Mouse (Mus musculus) heart, postnatal 4 days (tissue): ENCODE measurements around the gene Phyhipl. TPM values are rescaled to one million over a fixed set of nuclear protein-coding genes. Genes with fewer than 3 reads are reported as not detected.
A peak's percentile ranks its signal among the peaks of the same experiment; 100 is the strongest.

Source experiments
- DNase-seq: peaks from one replicate; pipeline ENCODE4 v3.0.0; 2021
- total RNA-seq, 2 experiments: library from RNA; stranded (reverse); gene quantifications; 2 replicates each; pipeline ENCODE4 v1.2.3; 2021

Gene Phyhipl
- total RNA-seq = under 1 TPM; 0.29 to 0.74 TPM

GRCm38 (mm10) chr10:70655828-70656227, at the start of gene Phyhipl:
TSS of gene Phyhipl (minus strand) at chr10:70655965.
- DNase-seq = no peak

GRCm38 (mm10) chr10:70703211-70703610, 47.4 kb upstream of the Phyhipl start:
- no peak for DNase-seq

DNA sequence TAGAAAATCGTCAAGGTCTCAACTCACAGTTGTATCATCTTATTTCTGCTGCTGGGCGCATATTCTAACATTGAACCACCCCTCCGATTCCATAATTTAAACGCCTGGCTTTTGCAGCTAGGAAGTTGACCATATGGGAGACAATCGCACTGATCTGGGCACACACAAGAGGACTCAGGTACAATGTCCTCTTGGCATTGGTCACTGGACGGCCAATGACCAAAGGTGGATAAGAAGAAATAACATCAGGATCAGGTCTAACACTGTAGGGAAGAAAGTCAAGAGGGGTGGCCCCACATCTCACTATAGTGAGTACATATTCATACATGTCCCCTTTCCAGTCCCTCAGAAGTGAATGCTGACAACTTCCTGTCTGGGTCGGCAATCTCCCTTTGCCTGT, 43.8 kb upstream of the Phyhipl start:
- DNase-seq = no peak

DNA sequence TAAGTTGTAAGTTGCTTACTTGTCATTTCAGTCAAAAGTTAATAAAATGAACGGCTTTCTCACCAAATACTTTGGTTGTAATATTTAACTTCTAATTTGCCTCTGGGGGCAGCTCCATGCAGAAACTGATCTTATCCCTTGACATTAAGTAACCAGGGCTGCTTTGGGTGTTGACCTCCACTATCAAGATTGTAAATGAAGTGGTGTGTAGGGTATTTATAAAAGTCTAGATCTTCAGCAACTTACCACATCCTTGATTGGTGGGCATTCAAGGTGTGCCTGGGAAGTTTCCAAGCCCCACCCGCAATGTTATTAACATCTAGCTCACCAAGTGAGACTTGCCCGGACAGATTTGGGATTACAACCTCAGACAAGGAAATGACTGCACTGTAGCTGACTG, 42.2 kb upstream of the Phyhipl start:
- DNase-seq = no peak

DNA sequence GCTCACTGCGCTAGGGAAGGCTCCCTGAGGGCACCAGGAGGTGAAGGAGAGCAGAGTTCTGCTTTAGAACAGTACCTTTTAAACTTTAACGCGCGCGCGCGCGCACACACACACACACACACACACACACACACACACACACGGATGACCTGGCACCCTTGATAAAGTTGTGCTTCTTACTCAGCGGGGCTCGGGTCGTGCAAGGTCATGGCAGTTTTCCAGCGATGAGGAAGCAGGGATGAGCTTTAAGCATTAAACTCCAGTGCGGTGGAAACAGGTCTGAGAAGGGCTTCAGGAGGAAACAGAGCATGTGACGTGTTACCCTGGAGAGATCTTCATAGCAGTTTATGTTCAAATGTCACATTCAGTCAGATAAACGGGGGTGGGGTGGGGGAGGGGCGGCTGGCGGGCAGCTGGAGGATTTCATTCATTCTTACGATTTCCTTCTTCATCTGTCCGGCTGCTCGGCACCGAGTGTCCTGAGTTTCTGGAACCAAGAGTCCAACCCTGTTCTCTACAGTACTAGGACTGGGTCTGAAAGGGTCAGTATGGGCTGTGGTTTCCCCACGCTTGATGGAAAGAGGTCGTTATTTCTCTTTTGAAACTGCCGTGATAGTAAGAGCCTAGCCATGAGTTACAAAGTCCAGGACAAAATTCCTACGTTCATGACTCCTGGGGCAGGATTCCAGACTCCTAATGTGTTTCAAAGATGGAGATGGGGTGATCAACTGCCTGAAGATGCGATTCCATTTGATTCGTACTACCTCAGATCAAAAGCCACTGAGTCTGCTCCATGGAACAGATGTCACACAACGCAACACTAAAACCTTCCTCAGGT, 41.2 kb upstream of the Phyhipl start:
- peak; percentile 30 for DNase-seq

DNA sequence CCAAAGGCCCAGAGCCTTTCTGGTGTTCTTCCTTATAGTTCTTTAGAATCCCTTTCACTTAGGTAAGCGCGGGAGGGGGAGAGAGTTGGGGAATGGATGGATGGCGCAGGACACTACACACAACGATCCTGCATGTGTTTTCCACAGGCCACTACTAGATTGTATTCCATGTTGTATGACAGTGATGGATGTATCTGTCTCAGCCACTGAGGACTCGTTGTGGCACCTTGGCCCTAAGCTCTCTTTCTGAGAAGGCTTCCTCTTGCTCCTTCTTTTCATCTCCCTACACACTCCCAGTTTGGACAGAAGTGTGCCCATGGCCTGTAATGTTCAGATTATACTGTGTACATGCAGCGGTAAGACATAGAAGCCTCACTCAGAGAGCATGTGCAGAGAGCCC, 33.6 kb upstream of the Phyhipl start:
- DNase-seq = no peak

GRCm38 (mm10) chr10:70688881-70689280, 33.1 kb upstream of the Phyhipl start:
- DNase-seq = peak; percentile 7

DNA sequence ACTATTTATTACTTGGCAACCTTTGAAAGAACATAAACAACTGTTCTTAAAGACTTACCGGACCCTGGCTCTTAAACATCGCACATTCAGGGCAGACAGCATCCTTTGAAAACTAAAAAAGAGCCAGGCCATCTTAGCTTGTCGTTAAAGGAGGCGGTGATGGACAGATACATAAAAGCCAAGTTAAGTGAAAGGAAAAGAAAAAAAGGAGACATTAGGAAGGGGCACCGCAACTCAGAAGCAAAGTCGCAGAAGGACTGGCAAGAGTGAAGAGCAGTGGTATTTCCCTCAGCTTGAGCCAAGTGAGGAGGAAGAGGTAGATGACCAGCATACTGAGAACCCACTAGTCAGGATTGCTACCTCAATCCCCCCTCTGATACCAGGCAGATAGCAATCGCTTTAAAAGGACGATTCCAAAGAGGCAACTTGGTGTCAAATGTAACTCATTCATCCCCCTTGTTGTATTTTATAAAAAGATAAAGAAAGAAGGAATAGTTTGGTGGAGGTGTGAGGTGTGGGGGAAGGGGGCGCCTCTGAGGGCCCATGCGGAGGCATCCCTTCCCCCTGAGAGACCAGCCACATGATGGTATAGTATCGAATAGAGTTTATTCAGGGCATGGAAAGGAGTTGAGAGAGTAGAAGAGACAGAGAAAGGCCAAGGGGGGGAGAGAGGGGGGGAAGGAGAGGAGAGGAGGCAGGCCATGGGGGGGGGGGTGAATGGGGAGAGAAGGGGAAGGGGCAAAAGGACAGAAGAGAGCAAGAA, 31.4 kb upstream of the Phyhipl start:
- no peak for DNase-seq

GRCm38 (mm10) chr10:70686505-70686904, 30.7 kb upstream of the Phyhipl start:
- no peak for DNase-seq

- DNase-seq = no peak
These were observed 27.7 kb upstream of the Phyhipl start for GRCm38 (mm10) chr10:70683508-70683907.

- no peak for DNase-seq
These were observed 22.2 kb upstream of the Phyhipl start for GRCm38 (mm10) chr10:70677946-70678345.

- DNase-seq = no peak
These were observed 507 bp upstream of the Phyhipl start for GRCm38 (mm10) chr10:70656272-70656671.

DNA sequence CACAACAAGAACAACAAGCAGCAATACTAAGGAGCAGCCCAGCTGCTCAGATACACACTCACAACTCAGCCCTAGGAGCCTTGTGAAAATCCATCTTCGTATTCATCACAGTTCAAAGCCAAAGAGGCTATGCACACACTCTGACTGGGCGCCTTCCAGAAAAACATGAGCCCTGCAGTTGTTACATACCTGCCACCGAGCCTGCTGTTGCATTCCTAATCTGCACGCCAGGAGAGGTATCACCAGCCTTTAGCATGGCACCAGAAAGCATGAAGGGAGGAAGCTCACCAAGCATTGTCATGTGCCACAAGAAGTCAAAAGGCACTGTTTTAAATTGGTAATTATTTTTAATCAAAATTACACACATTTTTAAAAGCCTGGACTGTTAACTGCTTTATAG, 1.1 kb downstream of the Phyhipl start:
- no peak for DNase-seq

DNA sequence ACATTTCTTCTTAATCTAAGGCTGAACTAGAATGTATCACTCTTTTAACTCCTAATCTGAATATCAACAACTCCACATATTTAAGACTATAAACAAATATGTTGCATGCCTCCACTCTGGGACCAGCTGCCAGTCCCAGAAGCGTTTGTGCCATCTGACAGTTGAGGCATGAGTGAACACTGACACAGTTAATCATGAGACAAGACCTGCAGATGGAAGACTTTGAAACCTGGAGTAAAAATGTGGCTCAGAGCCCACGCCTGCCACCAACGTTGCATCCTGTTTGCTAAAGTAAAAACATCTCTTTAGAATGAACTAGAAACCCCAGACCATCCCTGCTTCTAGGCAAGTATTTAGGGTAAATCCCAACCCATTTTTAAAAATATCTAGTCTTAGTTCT, 1.6 kb downstream of the Phyhipl start:
- DNase-seq = no peak

DNA sequence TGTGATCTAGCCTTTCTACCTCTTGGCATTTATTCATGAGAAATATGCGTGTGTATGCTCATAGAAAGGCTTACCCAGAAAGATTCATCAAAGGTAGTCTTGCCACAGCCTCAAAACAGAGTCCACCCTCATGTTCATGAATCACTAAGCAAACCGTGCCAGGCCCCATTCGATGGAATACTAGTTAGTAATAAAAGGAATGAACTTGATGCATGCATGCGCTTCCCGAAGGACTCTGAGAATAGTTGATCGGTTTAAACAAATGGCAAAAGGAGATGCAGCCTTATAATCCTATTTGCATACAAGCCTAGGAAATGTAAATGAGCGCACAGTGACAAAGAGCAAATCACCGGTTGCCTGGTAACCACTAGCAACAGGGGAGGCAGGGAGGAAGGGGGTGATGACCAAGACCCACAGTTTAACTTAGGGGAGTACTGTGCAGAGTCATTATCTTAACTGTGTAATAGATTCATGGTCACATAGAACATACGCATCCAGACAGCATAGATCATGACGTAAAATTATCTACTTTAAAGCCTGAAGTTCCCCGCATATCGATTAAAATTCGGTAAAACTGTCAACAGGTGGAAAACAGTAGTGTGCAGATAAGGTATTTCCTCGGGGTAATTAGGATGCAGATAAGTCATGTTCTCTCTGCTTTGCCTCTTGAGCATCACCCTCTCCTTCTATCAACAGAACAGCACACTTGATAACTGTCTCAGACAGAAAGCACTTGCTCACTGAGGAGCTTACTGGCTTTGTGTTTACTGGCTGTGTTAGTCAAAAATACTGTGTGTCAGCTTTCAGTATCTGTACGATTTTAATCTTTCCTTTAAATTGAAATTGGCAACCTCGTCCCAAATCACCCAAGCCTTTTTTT, 3.8 kb downstream of the Phyhipl start:
- no peak for DNase-seq

- no peak for DNase-seq
These were observed 6.9 kb downstream of the Phyhipl start for GRCm38 (mm10) chr10:70648831-70649230.

DNA sequence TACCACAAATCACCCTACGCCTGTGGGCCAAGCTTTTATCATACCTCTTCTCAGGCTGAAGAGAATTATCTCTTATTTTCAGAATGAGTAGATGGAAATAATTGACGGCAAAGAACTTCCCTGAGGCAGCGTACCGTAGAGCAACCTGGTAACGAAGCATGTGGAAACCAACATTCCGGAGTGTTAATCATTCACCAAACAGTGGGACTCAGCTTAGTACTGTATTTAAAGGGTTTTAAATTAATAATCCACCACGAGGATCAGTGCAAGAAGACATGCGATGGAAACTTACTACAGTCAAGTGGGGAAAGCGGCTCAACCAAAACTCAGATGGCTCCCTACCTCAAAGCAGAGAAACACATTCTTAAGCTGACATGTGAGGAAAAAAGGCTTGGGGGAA, 12.6 kb downstream of the Phyhipl start:
- DNase-seq = no peak

GRCm38 (mm10) chr10:70640896-70641596, 14.7 kb downstream of the Phyhipl start:
- no peak for DNase-seq

GRCm38 (mm10) chr10:70640075-70640737, 15.6 kb downstream of the Phyhipl start:
- DNase-seq = no peak

DNA sequence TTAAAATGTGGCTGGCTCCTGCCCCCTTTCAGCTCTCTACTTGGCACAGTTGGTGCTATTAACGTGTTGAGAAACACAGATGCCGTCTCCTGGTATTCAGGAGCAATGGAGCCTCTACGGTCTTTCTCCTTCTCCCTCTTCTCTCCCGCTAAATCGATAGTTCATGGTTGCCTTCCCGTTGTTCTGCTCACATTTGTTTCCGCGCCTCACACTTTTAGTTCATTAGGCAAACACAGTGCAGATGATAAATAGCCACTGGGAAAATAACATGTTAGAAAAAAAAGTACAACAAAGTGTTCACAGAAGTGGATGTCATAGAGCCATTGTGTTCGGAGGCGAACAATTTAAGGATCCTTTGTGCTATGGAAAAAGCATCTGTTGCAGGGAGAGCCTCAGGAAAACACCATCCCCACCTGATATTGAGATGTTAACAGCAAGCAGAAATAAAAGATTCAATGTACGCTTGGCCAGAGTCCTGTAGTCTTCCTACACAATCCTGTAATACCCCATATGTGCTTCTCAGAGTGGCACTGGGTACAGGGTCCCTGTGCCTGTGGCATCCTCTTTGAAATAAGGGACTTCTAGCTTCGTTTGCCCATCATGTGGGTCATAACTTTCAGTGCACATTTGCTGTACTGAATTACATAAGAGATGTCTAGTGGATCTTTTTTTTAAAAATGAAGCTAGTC, 18.0 kb downstream of the Phyhipl start:
- no peak for DNase-seq

GRCm38 (mm10) chr10:70635261-70635660, 20.5 kb downstream of the Phyhipl start:
- DNase-seq = no peak
